Mouse (Mus musculus): Measurements from ENCODE around the gene Acin1.

The Acin1 gene

DNA sequence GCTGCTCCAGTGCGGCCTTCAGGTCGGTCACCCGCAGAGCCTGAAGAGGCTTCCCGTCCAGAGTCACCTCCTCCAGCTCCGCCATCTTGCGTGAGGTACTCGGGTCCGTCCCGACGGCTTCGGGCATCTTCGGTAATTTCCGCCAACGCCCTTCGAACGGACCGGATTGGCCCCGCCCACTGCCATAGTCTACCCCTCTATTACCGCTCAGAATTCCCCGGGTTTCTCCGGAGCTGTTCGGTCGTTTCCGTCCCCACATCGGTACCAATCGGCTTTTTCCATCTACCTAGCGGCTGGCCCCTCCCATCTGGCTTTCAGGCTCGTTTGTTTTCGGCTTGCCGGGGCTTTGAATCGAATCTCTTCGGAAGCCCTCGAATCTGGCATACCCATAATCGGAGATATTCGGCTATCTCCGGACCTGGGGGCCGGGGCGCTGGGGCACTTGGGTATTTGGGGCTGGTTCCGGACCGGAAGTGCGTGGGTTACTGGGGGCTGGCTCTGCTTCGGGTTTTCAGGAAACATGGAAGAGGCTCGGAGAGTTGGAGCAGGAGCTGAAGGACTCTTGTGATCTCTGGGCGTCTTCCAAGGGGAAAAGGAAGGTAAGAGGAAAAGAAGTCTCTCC lies at the start of gene Acin1:
TSS of gene Acin1 (minus strand) at position 410 of the 622 bp plus-strand sequence.
- DNase-seq (ENCODE audit: extremely low read depth, low read depth, low spot score): peak; percentile 82

DNA sequence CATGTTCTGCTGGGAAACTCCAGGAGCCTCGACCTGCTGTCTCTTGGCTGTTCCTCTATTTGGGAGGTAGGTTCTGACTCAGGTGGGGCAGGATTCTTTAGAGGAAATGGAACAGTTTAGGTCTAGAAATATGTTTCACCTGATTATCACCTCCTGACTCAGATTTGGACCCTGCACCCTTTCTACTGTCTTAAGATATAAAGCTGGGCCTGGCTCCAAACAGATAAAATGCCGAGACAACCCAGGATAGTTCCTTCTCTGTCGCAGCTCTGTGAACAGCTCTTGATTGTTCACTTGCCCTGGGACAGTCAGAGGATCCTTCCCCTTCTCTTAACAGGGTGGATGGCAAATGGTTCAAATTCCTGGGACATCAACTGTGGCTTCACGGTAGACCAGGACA lies 48.5 kb upstream of the Acin1 start:
- DNase-seq (ENCODE audit: extremely low read depth, low read depth, low spot score): no peak

DNA sequence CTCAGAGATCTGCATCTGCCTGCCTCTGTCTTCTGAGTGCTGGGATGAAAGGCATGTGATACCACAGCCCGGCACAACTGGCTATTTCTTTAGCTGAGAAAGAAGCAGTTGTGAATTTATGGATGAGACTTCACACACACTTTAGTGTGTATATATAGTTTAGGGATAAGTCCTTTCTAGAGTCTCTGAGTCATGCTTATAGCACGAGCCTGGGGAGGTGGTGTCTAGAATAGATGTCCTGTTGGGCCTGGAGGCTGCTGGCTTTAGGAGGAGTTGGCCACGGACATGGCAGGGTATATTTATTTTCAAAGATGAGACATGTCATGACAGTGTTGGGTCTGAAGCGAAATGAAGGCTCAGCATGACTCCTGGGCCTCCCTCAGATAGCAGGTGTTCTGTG lies 47.3 kb upstream of the Acin1 start:
- no peak for DNase-seq (ENCODE audit: extremely low read depth, low read depth, low spot score)

DNA sequence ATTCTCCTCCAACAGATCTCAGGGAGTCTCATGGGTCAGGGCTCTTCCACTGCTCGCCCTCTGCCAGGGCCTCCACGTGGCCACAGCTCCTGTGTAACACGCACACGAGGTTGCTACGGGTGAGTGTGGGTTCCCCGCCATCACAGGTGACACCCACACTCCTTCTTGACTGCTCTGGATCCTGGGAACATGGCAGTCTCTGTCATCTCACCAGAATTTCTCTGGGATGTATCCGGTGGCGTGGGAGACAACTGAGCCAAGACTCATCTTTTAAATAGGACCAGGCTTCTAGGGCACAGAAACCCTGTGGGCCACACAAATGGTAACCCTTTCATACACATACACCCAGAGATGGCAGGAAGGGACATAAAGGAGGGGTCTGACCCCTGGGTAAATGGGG lies 45.5 kb upstream of the Acin1 start:
- no peak for DNase-seq (ENCODE audit: extremely low read depth, low read depth, low spot score)

DNA sequence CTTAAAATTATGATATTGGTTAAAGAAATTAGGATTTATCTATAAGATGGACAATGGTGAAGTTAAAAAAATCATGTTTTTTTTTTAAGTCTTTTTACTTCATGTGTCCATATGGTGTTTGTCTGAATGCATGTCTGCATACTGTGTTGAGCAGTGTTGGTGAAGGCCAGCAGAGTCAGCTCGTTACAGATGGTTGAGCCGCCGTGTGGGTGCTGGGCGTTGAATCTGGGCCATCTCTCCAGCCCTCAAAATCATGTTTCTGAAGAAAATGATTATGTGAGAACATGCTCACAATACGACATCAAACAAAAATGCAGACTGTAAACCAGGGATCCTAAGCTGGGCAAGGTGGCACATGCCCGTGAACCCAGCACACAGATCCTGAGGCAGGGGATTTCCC lies 43.6 kb upstream of the Acin1 start:
- DNase-seq (ENCODE audit: extremely low read depth, low read depth, low spot score): no peak

DNA sequence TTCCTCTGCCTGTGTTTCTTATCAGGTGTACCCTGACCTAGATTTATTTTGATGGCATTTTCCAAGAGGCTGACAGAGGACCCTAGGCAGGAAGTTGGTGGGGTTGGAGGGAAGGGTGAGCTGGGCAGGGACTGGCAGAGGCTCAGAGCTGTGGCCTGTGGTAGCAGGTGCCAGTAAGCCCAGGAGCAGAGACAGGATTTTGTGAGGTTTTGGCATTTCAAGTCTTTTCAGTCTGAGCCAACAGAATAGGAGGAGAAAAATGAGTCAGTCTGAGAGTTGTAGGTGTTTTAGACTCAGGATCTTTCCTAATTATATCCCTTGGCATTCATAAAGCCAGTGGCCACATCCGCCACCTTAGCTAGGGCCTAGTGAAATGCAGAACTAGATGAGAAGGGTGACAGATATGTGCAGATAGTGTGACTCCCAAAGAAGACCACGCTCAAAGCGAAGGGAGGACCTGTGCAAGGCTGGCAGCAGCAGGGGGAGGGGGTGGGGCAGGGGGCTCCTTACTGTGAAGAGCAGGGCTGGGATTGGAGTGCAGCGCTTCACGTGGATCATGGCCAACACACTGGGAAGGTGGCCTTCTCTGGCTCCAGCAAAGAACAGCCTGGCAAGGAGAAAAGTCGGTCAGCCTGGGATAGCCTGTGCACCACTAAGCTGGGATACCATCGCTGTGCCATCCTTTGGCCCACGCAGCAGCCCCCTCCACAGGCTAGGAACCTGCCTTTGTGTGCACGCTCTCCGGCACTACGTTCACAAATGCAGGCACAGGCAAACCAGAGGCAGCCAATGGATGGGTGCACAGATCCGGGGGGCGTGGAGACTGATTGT lies 42.3 kb upstream of the Acin1 start:
- no peak for DNase-seq (ENCODE audit: extremely low read depth, low read depth, low spot score)

DNA sequence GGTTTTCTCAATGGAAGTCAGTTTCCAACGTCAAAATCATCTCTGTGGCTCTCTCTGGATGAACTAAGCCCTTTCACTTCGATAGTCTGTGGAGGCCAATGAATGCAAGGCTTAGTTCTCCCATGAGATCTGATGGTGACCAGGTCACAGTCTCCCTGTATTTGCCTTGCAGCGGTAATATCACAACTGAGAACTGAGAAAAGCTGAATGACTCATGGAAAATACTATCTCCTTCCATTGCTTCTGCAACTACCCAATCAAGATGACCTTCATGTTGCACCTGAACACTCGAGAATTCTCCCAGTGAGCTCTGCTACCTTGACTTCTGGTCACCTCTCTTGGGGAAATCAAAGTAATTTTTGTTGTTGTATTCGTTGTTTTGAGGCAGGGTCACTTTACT lies 40.8 kb upstream of the Acin1 start:
- DNase-seq (ENCODE audit: extremely low read depth, low read depth, low spot score): no peak

DNA sequence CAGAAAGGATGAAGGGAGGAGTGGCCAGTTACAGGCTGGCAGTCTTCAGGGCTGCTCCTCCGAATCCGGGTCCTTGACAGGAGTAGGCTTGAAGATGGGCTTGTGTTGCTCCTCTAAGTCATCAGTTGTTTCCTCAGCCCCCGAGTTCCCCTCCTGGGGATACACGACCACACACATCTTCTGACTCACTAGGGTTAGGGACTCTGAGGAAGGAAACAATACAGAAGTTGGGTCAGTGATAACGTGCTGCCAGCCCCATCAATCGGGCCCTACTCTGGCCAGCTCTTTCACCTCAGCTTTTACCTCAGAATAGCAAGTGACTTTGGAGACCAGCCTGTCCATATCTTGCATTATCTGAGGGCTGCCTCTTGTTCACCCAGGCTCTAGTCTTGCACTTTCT lies 37.3 kb upstream of the Acin1 start:
- DNase-seq (ENCODE audit: extremely low read depth, low read depth, low spot score): no peak

DNA sequence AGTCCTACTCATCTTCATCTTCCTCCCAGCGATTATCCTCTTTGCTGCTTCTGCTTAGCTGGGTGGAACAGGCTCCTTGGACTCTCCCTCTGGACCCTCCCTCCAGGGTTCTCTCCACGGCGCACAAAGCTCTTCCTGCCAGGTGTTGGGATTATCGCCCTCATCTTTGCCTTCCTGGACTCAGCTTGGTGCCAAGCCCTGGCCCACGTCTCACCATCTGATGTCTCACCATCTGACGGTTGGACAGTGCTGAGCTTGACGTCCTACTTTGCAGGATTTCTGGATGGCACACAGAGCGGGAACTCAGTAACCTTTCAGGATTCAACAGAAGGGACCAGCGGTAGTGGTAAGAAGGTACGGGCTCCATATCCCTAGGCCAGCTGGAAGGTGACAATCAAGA lies 35.0 kb upstream of the Acin1 start:
- no peak for DNase-seq (ENCODE audit: extremely low read depth, low read depth, low spot score)

DNA sequence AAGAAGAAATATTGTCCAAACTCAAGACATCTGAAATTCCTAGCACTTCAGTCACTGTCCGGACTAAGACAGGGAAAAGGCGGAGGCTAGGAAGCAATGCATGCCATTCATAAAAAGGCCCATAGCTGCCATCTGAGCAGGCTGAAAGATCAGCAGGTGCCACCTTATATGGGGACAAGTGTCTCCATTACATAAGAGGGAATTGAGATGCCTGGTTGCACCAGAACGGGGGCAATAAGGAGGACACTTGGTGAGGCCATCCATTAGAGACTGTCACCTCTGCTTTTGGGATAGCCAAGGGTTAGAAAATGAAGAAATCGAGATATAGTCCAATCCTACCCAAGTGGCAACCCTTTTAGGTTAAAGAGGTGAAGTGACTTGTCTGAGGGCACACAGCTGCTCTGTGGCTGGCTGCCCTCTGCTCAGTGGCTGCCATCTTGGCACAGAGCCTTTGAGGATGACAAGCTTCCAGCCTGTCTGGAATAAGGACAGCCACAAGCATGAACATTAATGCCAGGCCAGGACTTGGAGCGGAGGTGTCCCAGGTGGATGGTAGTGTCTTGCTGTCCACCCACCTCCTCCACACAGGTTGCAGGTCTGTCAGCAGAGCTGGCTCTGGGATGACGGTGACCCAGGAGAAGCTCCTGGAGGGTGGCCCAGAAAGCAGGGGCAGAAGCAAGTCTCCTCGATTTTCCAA lies 34.1 kb upstream of the Acin1 start:
- DNase-seq (ENCODE audit: extremely low read depth, low read depth, low spot score): no peak

DNA sequence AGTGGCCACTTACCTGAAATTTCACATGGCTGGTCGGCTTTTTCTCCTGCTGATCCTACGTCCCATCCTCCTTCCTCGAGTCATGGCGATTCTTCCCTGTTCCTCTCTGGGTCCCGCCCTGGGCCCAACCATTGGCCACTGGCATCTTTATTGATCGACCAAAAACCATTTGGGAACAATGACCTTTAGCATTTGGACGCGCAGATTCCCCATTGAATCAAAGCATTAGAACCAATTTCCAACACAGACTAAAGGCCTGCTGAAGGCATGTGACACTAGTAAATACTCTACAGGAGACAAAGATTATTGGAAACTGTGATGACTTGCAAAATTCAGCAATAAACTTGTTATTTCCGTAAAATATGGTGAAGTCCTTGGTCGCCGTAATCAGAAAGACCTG lies 33.3 kb upstream of the Acin1 start:
- DNase-seq (ENCODE audit: extremely low read depth, low read depth, low spot score): no peak

DNA sequence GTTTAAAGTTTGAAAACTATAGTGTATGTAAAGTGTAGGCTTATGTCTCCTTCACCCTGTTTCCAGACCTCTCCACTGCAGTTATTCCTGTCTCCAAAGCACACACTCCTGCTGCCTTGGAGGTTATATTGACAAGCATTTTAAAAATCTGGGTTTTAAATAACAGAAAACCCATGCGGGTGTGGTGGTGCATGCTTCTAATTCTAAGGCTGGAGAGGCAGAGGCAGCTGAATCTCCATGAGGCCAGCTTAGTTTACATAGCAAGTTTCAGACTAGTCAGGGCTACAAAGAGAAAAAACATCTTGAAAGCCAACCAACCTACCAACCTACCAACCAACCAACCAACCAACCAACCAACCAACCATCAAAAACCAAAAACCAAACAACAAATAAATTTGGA lies 28.7 kb upstream of the Acin1 start:
- DNase-seq (ENCODE audit: extremely low read depth, low read depth, low spot score): no peak

DNA sequence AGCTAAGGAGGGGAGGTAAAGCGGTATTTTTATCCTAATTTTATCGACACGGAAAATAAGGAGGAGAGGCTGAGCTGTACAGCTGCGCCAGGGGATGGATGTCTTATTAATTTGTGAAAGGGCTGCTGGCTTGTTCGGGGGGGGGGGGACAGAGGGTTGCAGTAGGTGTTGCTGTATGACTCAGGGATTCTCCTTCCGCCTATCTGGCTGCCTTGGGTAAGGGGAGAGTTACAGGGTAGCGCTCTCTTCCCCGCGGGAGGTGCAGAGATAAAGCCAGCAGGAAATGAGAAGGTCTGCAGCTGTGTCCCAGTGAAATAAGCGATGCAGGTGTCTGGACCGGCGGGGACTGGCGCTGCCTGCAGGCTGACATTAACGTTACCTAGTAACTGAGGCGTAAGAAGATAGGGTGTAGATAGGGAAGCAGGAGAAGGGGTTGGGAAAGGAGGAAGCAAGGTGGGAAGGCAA lies 27.9 kb upstream of the Acin1 start:
- DNase-seq (ENCODE audit: extremely low read depth, low read depth, low spot score): no peak

DNA sequence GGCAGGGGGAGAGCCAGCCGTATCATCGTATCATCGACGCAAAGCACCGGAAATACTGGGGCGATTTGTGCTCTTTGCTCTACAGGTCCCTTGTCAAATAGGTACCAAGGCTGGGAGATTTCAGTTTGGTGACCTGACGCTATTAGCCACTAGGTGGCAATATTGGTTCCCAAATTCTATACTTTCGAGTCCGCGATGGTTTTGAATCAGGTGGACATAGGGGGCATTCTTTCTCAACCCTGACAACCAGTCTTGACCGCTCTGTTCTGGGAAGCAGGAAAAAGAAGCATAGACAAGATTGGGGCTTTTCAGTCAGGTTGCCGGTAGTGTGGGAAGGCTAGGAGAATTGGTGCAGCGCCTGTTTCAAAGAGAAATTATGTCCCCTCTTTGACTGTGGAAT lies 27.4 kb upstream of the Acin1 start:
- no peak for DNase-seq (ENCODE audit: extremely low read depth, low read depth, low spot score)

DNA sequence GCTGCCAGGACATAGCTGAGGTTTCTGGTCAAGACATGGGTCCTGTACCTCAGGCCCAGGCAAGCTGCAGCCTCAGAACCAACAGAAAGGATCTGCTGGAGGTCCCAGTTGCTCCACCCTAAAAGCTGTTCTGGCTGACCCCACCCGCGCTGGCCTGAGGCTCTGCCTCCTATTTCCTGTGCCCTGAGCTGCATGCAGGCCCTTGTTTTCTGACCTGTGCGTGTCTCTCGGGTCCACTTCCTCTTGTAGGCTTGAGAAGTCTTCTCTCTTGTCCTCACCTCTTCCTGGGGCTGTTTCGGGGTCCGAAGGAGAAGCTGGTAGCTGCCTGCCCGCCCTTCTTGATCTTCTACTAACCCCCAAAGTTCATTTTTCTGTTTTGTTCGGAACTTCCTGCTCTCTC lies 26.1 kb upstream of the Acin1 start:
- DNase-seq (ENCODE audit: extremely low read depth, low read depth, low spot score): no peak

DNA sequence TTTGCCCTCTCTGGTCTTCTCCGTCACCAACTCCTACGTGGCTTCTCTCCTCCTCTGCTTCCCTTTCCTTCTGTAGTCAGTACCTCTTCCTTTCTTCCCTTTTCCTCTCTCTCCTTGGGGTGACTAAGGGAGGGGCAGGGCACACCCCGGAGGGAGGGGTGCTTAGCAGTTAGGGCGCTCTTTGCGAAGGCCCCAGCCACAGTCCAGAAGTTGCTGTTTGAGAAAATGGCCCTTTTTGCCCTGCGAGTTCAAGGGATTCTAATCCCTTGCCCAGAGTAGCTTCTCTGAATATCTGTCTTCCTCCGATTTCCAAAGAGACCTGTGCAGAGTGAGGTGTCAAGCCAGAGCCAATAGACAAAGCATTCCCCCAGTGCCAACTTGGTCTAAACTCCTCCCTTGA lies 25.3 kb upstream of the Acin1 start, which contains the start of gene Cebpe:
TSS of gene Cebpe (minus strand) at position 101 of the 400 bp plus-strand sequence.
- DNase-seq (ENCODE audit: extremely low read depth, low read depth, low spot score): no peak

DNA sequence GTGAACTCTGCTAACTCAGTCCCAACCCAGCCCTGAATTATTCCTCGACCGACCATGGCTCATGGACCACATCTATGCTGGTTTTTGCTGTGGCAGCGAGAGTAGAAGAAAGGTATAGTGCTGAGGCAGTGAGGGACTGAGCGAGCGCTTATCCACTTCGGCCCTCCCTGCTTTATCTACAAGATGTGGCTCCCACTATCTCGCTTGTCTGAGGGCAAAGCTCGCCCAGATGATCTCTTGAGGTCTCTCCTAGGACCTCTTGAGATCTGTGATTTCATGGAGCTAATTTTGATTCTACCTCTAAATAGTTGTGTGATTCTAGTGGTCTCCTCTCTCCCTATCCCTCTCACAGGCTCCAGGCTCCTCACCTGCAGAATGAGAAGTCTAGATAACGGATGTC lies 22.3 kb upstream of the Acin1 start:
- no peak for DNase-seq (ENCODE audit: extremely low read depth, low read depth, low spot score)

DNA sequence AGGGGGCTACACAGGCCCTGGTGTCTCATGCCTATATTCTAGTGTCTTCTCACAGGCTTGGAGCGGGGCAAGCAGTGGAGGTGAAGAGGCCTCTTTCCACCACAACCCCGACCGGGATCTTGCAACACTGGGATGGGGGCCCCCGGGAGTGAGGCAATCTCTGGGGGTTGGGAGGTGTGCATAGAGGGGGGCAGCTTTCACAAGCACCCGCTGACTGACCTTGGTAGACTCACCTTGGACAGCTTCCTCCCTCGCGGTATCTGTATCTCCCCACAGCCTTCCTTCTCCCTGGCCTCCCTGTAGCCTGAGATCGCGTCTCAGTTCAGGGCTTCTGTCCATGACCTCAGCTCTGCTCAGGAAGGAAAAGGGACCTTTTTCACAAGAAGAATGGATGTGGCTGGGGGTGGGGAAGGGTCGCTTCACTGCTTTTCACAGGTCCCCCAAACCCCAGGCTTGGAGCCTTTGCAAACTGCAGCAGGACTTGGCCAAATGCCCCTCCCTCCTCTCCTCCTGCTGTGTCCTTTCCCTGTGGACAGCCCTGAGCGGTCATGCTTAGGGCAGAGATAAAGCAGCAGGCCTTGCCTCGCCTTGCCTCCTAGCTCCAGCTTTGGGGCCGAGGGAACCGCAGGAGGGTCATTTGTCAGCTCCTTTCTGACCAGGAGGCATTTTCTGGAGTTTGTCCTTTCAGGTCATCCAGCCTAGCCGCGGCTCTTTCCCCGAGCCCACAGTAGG lies 20.0 kb upstream of the Acin1 start:
- no peak for DNase-seq (ENCODE audit: extremely low read depth, low read depth, low spot score)

DNA sequence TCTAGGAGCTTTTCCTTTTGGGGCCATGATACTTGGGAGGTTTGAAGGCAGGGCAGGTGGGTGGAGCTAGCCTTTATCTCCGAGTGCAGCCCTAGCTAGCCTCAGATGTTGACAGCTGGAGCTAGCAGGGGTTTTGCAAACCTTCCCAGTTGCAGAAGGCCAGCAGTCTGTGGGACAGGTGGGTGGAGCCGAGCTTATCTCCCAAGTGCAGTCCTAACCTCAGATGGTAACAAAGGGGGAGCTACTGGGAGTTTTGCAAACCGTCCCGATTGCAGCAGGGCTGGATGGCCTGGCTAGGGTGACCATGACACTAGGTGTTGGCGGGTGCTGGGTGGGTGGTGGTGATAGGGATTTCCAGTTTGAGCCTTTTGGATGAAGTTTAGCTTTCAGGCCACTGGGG lies 19.1 kb upstream of the Acin1 start:
- DNase-seq (ENCODE audit: extremely low read depth, low read depth, low spot score): no peak

DNA sequence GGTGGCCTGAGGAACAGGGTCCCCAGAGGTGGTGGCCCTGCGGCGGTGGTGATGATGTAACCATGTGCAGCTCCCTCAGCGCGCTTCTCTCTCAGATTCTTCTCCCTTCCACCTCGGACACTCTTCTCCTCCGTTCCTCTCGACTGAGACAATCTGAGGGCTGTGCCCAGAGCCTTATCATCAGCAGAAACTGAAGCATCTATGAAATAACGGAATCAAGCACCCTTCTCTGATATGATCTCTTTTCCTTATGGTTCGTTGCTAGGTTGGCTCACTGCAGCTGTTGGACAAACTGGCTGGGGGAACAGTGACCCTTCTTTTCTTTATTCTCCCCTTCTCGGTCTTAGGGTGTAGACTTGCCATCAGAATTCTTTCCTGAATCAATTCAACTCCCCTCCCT lies 16.5 kb upstream of the Acin1 start:
- DNase-seq (ENCODE audit: extremely low read depth, low read depth, low spot score): no peak

DNA sequence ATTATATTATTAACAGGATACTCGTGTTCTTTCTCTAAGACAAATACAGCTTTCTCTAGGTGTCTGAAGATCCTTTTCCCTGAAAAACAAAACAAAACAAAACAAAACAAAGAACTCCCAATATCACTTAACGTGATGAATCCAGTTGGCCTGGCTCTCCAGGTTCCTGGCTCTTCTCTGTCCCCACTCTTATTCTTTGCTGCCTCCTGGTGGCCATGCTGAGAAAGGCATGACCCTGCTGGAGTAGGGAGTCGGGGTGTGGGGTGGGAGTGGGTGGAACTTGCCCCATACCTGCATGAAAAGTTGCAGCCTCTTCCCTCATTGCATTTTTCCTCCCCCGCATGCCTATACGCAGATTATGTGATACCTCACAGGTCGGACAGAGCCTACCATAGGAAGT lies 14.6 kb upstream of the Acin1 start:
- DNase-seq (ENCODE audit: extremely low read depth, low read depth, low spot score): no peak

All from fat pad, adult 2 months (tissue).